Mouse (Mus musculus) heart, postnatal 0 days (tissue): ENCODE data around the gene Rbfox1. TPM values are rescaled to one million over a fixed set of nuclear protein-coding genes. Genes with fewer than 3 reads are reported as not detected.

Experiments
- ATAC-seq: fragments of 200-750 bp; cut with Nextera tagmentation; 2 replicates; pipeline ENCODE4 v1.8.0; 2017; ENCODE audit warnings: low read depth, moderate number of reproducible peaks, moderate library complexity; ENCODE audit not compliant: insufficient read depth
- DNase-seq: peaks from one replicate; pipeline ENCODE4 v3.0.0-alpha.2; 2016; ENCODE audit warnings: low spot score
- H3K27ac ChIP-seq: fragments of 300-500 bp; sonication (generic); 2 replicates; pipeline ENCODE4 v1.5.1; 2014; ENCODE audit warnings: low read depth, mild to moderate bottlenecking
- H3K27me3 ChIP-seq: fragments of 300-500 bp; sonication (generic); 2 replicates; pipeline ENCODE4 v1.6.1; 2014; ENCODE audit warnings: low read length, mixed read lengths; ENCODE audit not compliant: control insufficient read depth, insufficient read depth
- H3K36me3 ChIP-seq: fragments of 300-500 bp; sonication (generic); replicated peaks from 2 replicates; pipeline ENCODE4 v1.6.1; 2014; ENCODE audit warnings: low read length, mixed read lengths; ENCODE audit not compliant: control insufficient read depth, insufficient read depth
- H3K4me1 ChIP-seq: fragments of 300-500 bp; sonication (generic); 2 replicates; pipeline ENCODE4 v1.6.1; 2014; ENCODE audit warnings: antibody characterized with exemption; ENCODE audit not compliant: control insufficient read depth, insufficient read depth
- H3K4me2 ChIP-seq: fragments of 300-500 bp; sonication (generic); 2 replicates; pipeline ENCODE4 v1.6.1; 2014; ENCODE audit warnings: low read depth, mild to moderate bottlenecking, low read length, moderate library complexity
- H3K4me3 ChIP-seq: fragments of 300-500 bp; sonication (generic); 2 replicates; pipeline ENCODE4 v1.5.1; 2014; ENCODE audit warnings: low read depth, low read length
- H3K9ac ChIP-seq: fragments of 300-500 bp; sonication (generic); replicated peaks from 2 replicates; pipeline ENCODE4 v1.6.1; 2014; ENCODE audit warnings: low read depth, low read length, mixed read lengths
- H3K9me3 ChIP-seq: fragments of 300-500 bp; sonication (generic); replicated peaks from 2 replicates; pipeline ENCODE4 v1.6.1; 2016; ENCODE audit warnings: low read length; ENCODE audit not compliant: control insufficient read depth
- CTCF ChIP-seq: IDR thresholded peaks from 2 replicates; pipeline ENCODE4 v1.5.1; 2016; ENCODE audit warnings: antibody characterized with exemption, control low read depth, low read depth
- EP300 ChIP-seq: IDR thresholded peaks from 2 replicates; pipeline ENCODE4 v1.6.1; 2016; ENCODE audit warnings: antibody characterized with exemption, low read depth
- WGBS: fragments of 180-500 bp; shearing (Covaris S2); extraction: QIAGEN DNeasy Blood & Tissue Kit; methylation state at CpG from one replicate; pipeline ENCODE4 v1.1.7; 2014; 5-methylcytosine and 5-hydroxymethylcytosine counted together
- polyA plus RNA-seq: library from polyadenylated mRNA; unstranded; fragments of >200 nt; fragmentation: Nextera tagmentation; extraction: Ambion mirVana; gene quantifications from 2 replicates; pipeline ENCODE4 v1.2.1, GENCODE M21; 2015
- total RNA-seq: library from RNA; depleted of rRNA; stranded (reverse); fragments of >200 nt; gene quantifications from 2 replicates; pipeline ENCODE4 v1.2.3, GENCODE M21; 2014; ENCODE audit warnings: low replicate concordance

Rbfox1 gene
- total and polyA plus RNA-seq, 2 experiments from 2014 or later, result 6.0 to 15.3 TPM

- TF ChIP-seq CTCF (no peak), EP300 (no peak)
- no peaks in the 10 kb centered on the region for H3K4me1 ChIP-seq
- H3K9ac ChIP-seq, result no peak overlapping the region
- H3K27ac ChIP-seq, result no peak overlapping the region
- no peaks in the 10 kb centered on the region for H3K9me3 ChIP-seq
- DNase-seq (no peak), ATAC-seq (no peak)
- H3K36me3 ChIP-seq, result no peaks in the 10 kb centered on the region
- no peak overlapping the region for H3K4me3 ChIP-seq
- H3K27me3 ChIP-seq, result no peaks in the 10 kb centered on the region
- no peak overlapping the region for H3K4me2 ChIP-seq
- WGBS, result 60% methylated on average over 1 of the region's 1 CpGs
Measured at GRCm38 (mm10) chr16:7360706-7361105, 1475.6 kb downstream of the Rbfox1 start.

GRCm38 (mm10) chr16:7365878-7366277 is 1480.7 kb downstream of the Rbfox1 start:
- Histone ChIP-seq H3K36me3 (no peaks in the 10 kb centered on the region), H3K27me3 (no peaks in the 10 kb centered on the region), H3K4me2 (no peak overlapping the region), H3K4me1 (no peaks in the 10 kb centered on the region), H3K27ac (no peak overlapping the region), H3K9ac (no peak overlapping the region), H3K9me3 (no peaks in the 10 kb centered on the region), H3K4me3 (no peak overlapping the region)
- ATAC-seq, result no peak
- TF ChIP-seq CTCF (no peak), EP300 (no peak)
- DNase-seq, result no peak

- no peak for TF ChIP-seq EP300
- no peak for TF ChIP-seq CTCF
- H3K4me3 ChIP-seq, result no peak overlapping the region
- no peak overlapping the region for H3K9ac ChIP-seq
- DNase-seq (no peak), ATAC-seq (no peak)
- H3K27me3 ChIP-seq, result no peaks in the 10 kb centered on the region
- H3K4me2 ChIP-seq, result no peak overlapping the region
- no peaks in the 10 kb centered on the region for H3K9me3 ChIP-seq
- no peak overlapping the region for H3K27ac ChIP-seq
- 68% methylated on average over 3 of the region's 3 CpGs for WGBS
- H3K4me1 ChIP-seq, result no peaks in the 10 kb centered on the region
- no peaks in the 10 kb centered on the region for H3K36me3 ChIP-seq
Measured at GRCm38 (mm10) chr16:7374146-7374545, 1489.0 kb downstream of the Rbfox1 start.

GRCm38 (mm10) chr16:7374674-7375073 is 1489.5 kb downstream of the Rbfox1 start:
- no peaks in the 10 kb centered on the region for H3K36me3 ChIP-seq
- no peaks in the 10 kb centered on the region for H3K4me1 ChIP-seq
- H3K9me3 ChIP-seq, result no peaks in the 10 kb centered on the region
- no peak overlapping the region for H3K4me3 ChIP-seq
- DNase-seq, result no peak
- no peaks in the 10 kb centered on the region for H3K27me3 ChIP-seq
- TF ChIP-seq CTCF (no peak), EP300 (no peak)
- no peak for ATAC-seq
- no peak overlapping the region for H3K27ac ChIP-seq
- 56% methylated on average over 2 of the region's 2 CpGs for WGBS
- H3K9ac ChIP-seq, result no peak overlapping the region
- H3K4me2 ChIP-seq, result no peak overlapping the region

GRCm38 (mm10) chr16:7396101-7396500 is 1510.9 kb downstream of the Rbfox1 start:
- Histone ChIP-seq H3K4me1 (no peaks in the 10 kb centered on the region), H3K4me2 (no peak overlapping the region), H3K27ac (no peak overlapping the region), H3K27me3 (no peaks in the 10 kb centered on the region), H3K36me3 (no peaks in the 10 kb centered on the region), H3K9me3 (no peaks in the 10 kb centered on the region), H3K4me3 (no peak overlapping the region), H3K9ac (no peak overlapping the region)
- no peak for TF ChIP-seq CTCF
- no peak for TF ChIP-seq EP300
- no peak for DNase-seq
- ATAC-seq, result no peak

- TF ChIP-seq EP300 (no peak), CTCF (no peak)
Measured at GRCm38 (mm10) chr16:7404766-7405492, 1519.8 kb downstream of the Rbfox1 start.

More at GRCm38 (mm10) chr16:7404766-7405492, 1519.8 kb downstream of the Rbfox1 start:
- H3K9me3 ChIP-seq, result no peaks in the 10 kb centered on the region
- DNase-seq (no peak), ATAC-seq (no peak)
- H3K36me3 ChIP-seq, result no peaks in the 10 kb centered on the region
- no peaks in the 10 kb centered on the region for H3K4me1 ChIP-seq
- H3K27me3 ChIP-seq, result no peaks in the 10 kb centered on the region
- H3K4me2 ChIP-seq, result no peak overlapping the region
- no peak overlapping the region for H3K9ac ChIP-seq
- no peak overlapping the region for H3K27ac ChIP-seq
- 56% methylated on average over 6 of the region's 6 CpGs for WGBS
- no peak overlapping the region for H3K4me3 ChIP-seq
